Mouse (Mus musculus) testis, adult 2 months (tissue): ENCODE measurements around the gene Grik2.

Source experiments
- CTCF ChIP-seq: fragments of 200-500 bp; IDR thresholded peaks from 2 replicates; pipeline ENCODE4 v1.5.1; 2012; ENCODE audit warnings: low read depth, mild to moderate bottlenecking, inconsistent platforms, low read length, moderate library complexity; ENCODE audit not compliant: control insufficient read depth, insufficient read depth, insufficient replicate concordance
- POLR2A ChIP-seq: fragments of 200-500 bp; IDR thresholded peaks from 2 replicates; pipeline ENCODE4 v1.6.1; 2012; ENCODE audit warnings: low read depth, mild to moderate bottlenecking, inconsistent platforms, low read length, moderate library complexity; ENCODE audit not compliant: control insufficient read depth

GRCm38 (mm10) chr10:49220096-49220495, 568.5 kb downstream of the Grik2 start:
- no peak for TF ChIP-seq CTCF
- TF ChIP-seq POLR2A = no peak
